Mouse (Mus musculus): ENCODE data around the gene Coa3. TPM values are rescaled to one million over a fixed set of nuclear protein-coding genes. Genes with fewer than 3 reads are reported as not detected.

Gene Coa3
- polyA plus RNA-seq, 1 experiment from 2014 or later, result 250 TPM

- Histone ChIP-seq H3K9me3 (no peaks in the 10 kb centered on the region), H3K36me3 (peaks cover 13% of the 10 kb centered on the region), H3K4me2 (replicated peaks) (peak overlapping the region; percentile 97), H3K9ac (peak overlapping the region; percentile 81), H3K4me3 (replicated peaks) (peak overlapping the region; percentile 72), H3K4me1 (replicated peaks) (peaks cover 49% of the 10 kb centered on the region), H3K27me3 (replicated peaks) (peaks cover 7% of the 10 kb centered on the region; the same call in 1 of the 2 replicates), H3K27ac (peak overlapping the region; percentile 90)
- no peak for ATAC-seq
- WGBS, result under 1% methylated on average over 30 of the region's 30 CpGs
Observed at GRCm38 (mm10) chr11:101260826-101261380, 18.0 kb downstream of the Coa3 start.

- Histone ChIP-seq H3K9ac (peak within 1 kb of the TSS; percentile 81), H3K36me3 (peaks cover 13% of the 10 kb centered on the region), H3K9me3 (no peaks in the 10 kb centered on the region), H3K27me3 (replicated peaks) (peaks cover 7% of the 10 kb centered on the region; the same call in 1 of the 2 replicates), H3K4me3 (replicated peaks) (peak within 1 kb of the TSS; percentile 72), H3K27ac (peak within 1 kb of the TSS; percentile 90), H3K4me2 (replicated peaks) (peak within 1 kb of the TSS; percentile 97), H3K4me1 (replicated peaks) (peaks cover 46% of the 10 kb centered on the region)
- peak; percentile 90 for ATAC-seq
- WGBS, result under 1% methylated on average over 43 of the region's 43 CpGs
Observed at GRCm38 (mm10) chr11:101259948-101260825, 18.7 kb downstream of the Coa3 start, which contains the start of gene Wnk4. TSS of gene Wnk4 (plus strand) at chr11:101260567.

DNA sequence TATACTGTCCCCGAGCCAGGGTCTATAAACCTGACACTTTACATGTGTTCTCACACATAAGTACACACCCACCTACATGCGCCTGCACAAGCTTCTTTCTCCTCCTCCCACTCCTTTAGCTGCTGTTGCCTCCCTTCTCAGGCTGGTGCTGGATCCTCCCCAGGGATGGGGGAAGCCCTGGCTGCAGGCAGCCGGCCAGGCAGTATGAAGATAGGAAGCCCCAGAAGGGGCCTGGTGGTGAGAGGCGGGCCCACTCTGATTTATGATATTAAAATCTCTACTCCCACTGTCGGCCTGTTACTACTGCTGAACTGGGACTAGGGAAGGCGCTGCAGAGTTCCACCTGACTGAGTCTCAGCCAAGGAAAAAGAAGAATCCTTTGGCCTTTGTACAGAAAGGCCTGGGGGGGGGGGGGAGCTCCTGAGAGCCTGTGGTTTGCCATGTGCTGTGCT is 19.6 kb downstream of the Coa3 start:
- peaks cover 44% of the 10 kb centered on the region for H3K4me1 ChIP-seq (replicated peaks)
- peak overlapping the region; percentile 72; the same call in 1 of the 2 replicates for H3K4me3 ChIP-seq (replicated peaks)
- H3K9ac ChIP-seq, result peak overlapping the region; percentile 3; the same call in 1 of the 2 replicates
- peak overlapping the region; percentile 90 for H3K27ac ChIP-seq
- H3K4me2 ChIP-seq (replicated peaks), result peak overlapping the region; percentile 97
- peaks cover 7% of the 10 kb centered on the region; the same call in 1 of the 2 replicates for H3K27me3 ChIP-seq (replicated peaks)
- peaks cover 13% of the 10 kb centered on the region for H3K36me3 ChIP-seq
- 11% methylated on average over 6 of the region's 6 CpGs for WGBS
- H3K9me3 ChIP-seq, result no peaks in the 10 kb centered on the region
- peak; percentile 57 for ATAC-seq

- 86% methylated on average over 13 of the region's 13 CpGs for WGBS
- H3K4me3 ChIP-seq (replicated peaks), result no peak overlapping the region
- H3K4me2 ChIP-seq (replicated peaks), result no peak overlapping the region
- H3K36me3 ChIP-seq, result peaks cover 13% of the 10 kb centered on the region
- H3K9ac ChIP-seq, result no peak overlapping the region
- no peak for ATAC-seq
- H3K27me3 ChIP-seq (replicated peaks), result no peaks in the 10 kb centered on the region
- H3K27ac ChIP-seq, result no peak overlapping the region
- H3K9me3 ChIP-seq, result no peaks in the 10 kb centered on the region
- H3K4me1 ChIP-seq (replicated peaks), result peaks cover 31% of the 10 kb centered on the region
Observed at GRCm38 (mm10) chr11:101255826-101256775, 22.8 kb downstream of the Coa3 start.

DNA sequence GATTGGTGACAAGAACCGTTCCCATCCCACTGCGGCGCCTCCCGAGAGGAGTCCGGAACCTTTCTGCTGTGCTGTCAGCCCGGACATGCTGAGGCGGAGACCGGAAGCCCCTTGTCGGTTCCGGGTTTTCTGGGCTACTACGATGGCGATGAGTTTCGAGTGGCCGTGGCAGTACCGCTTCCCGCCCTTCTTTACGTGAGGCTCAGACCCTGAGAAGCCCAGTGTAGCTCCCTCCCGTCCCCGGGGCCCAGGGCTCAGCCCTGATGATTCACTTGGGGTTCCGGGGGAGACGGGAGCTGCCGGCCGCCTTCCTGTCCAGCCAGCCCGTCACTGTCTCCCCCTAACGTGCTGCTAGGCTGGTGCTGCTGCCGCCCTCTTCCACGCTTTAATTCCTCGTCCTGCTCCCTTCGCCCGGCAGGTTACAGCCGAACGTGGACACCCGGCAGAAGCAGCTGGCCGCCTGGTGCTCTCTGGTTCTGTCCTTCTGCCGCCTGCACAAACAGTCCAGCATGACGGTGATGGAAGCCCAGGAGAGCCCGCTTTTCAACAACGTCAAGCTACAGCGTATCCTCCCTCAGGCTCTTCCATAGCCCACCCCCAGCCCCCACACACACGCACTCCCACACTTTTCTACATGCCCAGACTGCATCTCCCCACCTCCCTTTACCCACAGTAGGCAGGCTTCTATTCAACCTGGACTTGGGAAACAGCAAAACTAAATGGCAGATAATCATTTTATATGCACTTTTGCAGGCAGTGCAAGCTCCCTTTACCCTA is 25.1 kb downstream of the Coa3 start, which contains the start of gene Vps25:
Vps25 (plus strand) TSS at position 95 of the 777 bp plus-strand sequence.
- peaks cover 13% of the 10 kb centered on the region for H3K36me3 ChIP-seq
- ATAC-seq, result peak; percentile 88
- H3K9ac ChIP-seq, result peak within 1 kb of the TSS; percentile 91
- peaks cover 15% of the 10 kb centered on the region for H3K4me1 ChIP-seq (replicated peaks)
- peak within 1 kb of the TSS; percentile 95 for H3K27ac ChIP-seq
- H3K9me3 ChIP-seq, result no peaks in the 10 kb centered on the region
- under 1% methylated on average over 40 of the region's 40 CpGs for WGBS
- H3K4me2 ChIP-seq (replicated peaks), result peak within 1 kb of the TSS; percentile 86
- no peaks in the 10 kb centered on the region for H3K27me3 ChIP-seq (replicated peaks)
- peak within 1 kb of the TSS; percentile 92 for H3K4me3 ChIP-seq (replicated peaks)

- ATAC-seq, result no peak
- peaks cover 7% of the 10 kb centered on the region for H3K4me1 ChIP-seq (replicated peaks)
- peaks cover 7% of the 10 kb centered on the region for H3K36me3 ChIP-seq
- H3K27ac ChIP-seq, result peak overlapping the region; percentile 95
- no peaks in the 10 kb centered on the region for H3K9me3 ChIP-seq
- peak overlapping the region; percentile 92 for H3K4me3 ChIP-seq (replicated peaks)
- whole genome bisulfite sequencing, result 4% methylated on average over 7 of the region's 7 CpGs
- peak overlapping the region; percentile 86 for H3K4me2 ChIP-seq (replicated peaks)
- peak overlapping the region; percentile 91 for H3K9ac ChIP-seq
- no peaks in the 10 kb centered on the region for H3K27me3 ChIP-seq (replicated peaks)
Observed at GRCm38 (mm10) chr11:101252941-101253340, 26.0 kb downstream of the Coa3 start.

DNA sequence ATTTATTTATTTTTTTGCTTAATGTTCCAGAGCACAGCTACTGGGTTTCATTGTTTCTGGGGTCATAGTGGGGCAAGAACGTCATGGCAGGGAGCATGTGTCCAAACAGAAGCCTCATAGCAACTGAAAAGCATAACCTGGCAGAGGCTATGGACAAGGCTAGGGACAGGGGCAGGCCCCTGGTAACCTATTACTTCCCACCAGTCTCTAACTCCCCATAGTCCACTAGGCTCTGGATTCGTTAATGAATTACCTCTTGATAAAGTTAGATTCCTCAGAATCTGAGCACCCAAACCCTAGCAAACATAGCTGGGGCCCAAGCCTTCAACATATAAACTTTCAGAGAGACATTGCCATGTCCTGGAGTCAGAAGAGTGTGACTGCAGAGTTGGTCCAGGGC is 27.9 kb downstream of the Coa3 start:
- 68% methylated on average over 2 of the region's 2 CpGs for WGBS
- no peak for ATAC-seq
- H3K9me3 ChIP-seq, result no peaks in the 10 kb centered on the region
- peaks cover 1% of the 10 kb centered on the region; the same call in 1 of the 2 replicates for H3K36me3 ChIP-seq
- H3K4me1 ChIP-seq (replicated peaks), result peaks cover 10% of the 10 kb centered on the region
- H3K4me2 ChIP-seq (replicated peaks), result no peak overlapping the region
- H3K27me3 ChIP-seq (replicated peaks), result no peaks in the 10 kb centered on the region
- no peak overlapping the region for H3K27ac ChIP-seq
- H3K9ac ChIP-seq, result no peak overlapping the region
- H3K4me3 ChIP-seq (replicated peaks), result no peak overlapping the region

DNA sequence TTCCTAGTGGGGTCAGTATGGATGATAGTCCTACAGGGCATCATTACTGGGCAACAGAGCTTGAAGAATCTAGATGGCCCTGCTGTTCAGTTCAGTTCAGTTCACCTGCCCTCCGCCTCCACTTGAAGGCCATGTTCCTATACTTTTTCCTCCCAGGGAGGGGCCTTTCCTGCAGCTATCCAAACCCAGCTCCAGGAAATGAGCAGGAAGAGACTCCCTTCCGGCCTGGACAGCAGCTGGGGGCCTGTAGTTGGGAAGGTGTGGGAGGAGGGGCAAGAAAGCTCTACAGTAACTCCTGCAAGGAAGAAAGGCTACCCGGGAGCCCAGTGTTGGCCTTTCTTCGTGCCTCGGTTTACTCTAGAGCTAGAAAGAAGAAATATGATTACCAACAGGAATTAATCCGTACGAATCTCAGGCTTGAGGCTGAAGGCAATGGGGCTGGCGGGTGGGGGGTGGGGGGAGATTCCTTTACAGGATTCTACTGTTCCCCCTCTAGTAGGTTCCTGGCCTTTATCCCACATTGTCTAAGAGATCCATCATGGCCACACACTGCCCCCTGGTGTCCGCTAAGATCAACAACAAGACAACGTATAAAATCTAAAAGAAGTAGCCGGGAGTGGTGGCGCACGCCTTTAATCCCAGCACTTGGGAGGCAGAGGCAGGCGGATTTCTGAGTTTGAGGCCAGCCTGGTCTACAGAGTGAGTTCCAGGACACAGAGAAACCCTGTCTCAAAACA is 30.5 kb downstream of the Coa3 start:
- H3K4me1 ChIP-seq (replicated peaks), result peaks cover 15% of the 10 kb centered on the region
- H3K4me3 ChIP-seq (replicated peaks), result no peak overlapping the region
- H3K36me3 ChIP-seq, result no peaks in the 10 kb centered on the region
- H3K27me3 ChIP-seq (replicated peaks), result no peaks in the 10 kb centered on the region
- H3K9me3 ChIP-seq, result no peaks in the 10 kb centered on the region
- peak overlapping the region; percentile 87 for H3K4me2 ChIP-seq (replicated peaks)
- WGBS, result 31% methylated on average over 14 of the region's 14 CpGs
- H3K9ac ChIP-seq, result no peak overlapping the region
- peak overlapping the region; percentile 38; the same call in 1 of the 2 replicates for H3K27ac ChIP-seq
- 0 out of 2 replicates have a peak, but pooled peaks have one; percentile 13 for ATAC-seq

GRCm38 (mm10) chr11:101247521-101248030 is 31.3 kb downstream of the Coa3 start:
- H3K27me3 ChIP-seq (replicated peaks), result no peaks in the 10 kb centered on the region
- no peak overlapping the region for H3K9ac ChIP-seq
- 0 out of 2 replicates have a peak overlapping the region, but pooled peaks have one; percentile 7 for H3K27ac ChIP-seq
- no peaks in the 10 kb centered on the region for H3K36me3 ChIP-seq
- no peaks in the 10 kb centered on the region for H3K9me3 ChIP-seq
- ATAC-seq, result no peak
- H3K4me3 ChIP-seq (replicated peaks), result peak overlapping the region; percentile 56
- peaks cover 15% of the 10 kb centered on the region for H3K4me1 ChIP-seq (replicated peaks)
- peak overlapping the region; percentile 87 for H3K4me2 ChIP-seq (replicated peaks)
- WGBS, result 81% methylated on average over 6 of the region's 6 CpGs

GRCm38 (mm10) chr11:101246702-101247012 is 32.3 kb downstream of the Coa3 start:
- ATAC-seq, result no peak; the same call in 1 of the 2 replicates
- Histone ChIP-seq H3K36me3 (no peaks in the 10 kb centered on the region), H3K27ac (peak overlapping the region; percentile 89), H3K27me3 (replicated peaks) (no peaks in the 10 kb centered on the region), H3K9ac (peak overlapping the region; percentile 67), H3K9me3 (no peaks in the 10 kb centered on the region), H3K4me3 (replicated peaks) (peak overlapping the region; percentile 56), H3K4me1 (replicated peaks) (peaks cover 15% of the 10 kb centered on the region), H3K4me2 (replicated peaks) (peak overlapping the region; percentile 87)
- 14% methylated on average over 7 of the region's 7 CpGs for WGBS

Measured in intestine, embryonic 15.5 days (tissue).